Mouse (Mus musculus) spleen, adult 2 months (tissue): ENCODE results near the gene Ush2a.

Source experiments
- CTCF ChIP-seq: fragments of 200-500 bp; IDR thresholded peaks from 2 replicates; pipeline ENCODE4 v1.5.1; 2011; ENCODE audit warnings: mild to moderate bottlenecking, inconsistent platforms; ENCODE audit not compliant: insufficient read depth, insufficient read length, insufficient replicate concordance; ENCODE audit errors: extremely low read depth
- POLR2A ChIP-seq: fragments of 200-500 bp; IDR thresholded peaks from 2 replicates; pipeline ENCODE4 v1.6.1; 2011; ENCODE audit warnings: low read depth, low read length, inconsistent platforms

GRCm38 (mm10) chr1:188997921-188998320 is 736.1 kb downstream of the Ush2a start:
- TF ChIP-seq POLR2A, result no peak
- TF ChIP-seq CTCF, result no peak
